Mouse (Mus musculus): ENCODE measurements around the gene Krt79. TPM values are rescaled to one million over a fixed set of nuclear protein-coding genes. Genes with fewer than 3 reads are reported as not detected.

Krt79 gene
- polyA plus RNA-seq, 1 experiment from 2014 or later: 0.49 TPM

Small RNAs within 50 kb of the gene (microRNA-seq; reads per million reads assigned to microRNA genes)
- gene Gm44356: not detected

Other genes with a start within 250 kb of the Krt79 start
- gene Krt6a, start 246.0 kb downstream of the Krt79 start, polyA plus RNA-seq (2014; fragmentation: Nextera tagmentation; extraction: Ambion mirVana): not detected in 2 replicates
- not detected in 2 replicates for gene Krt5, start 227.4 kb downstream of the Krt79 start, polyA plus RNA-seq (2014; fragmentation: Nextera tagmentation; extraction: Ambion mirVana)
- not detected in 2 replicates for gene Krt71, start 197.2 kb downstream of the Krt79 start, polyA plus RNA-seq (2014; fragmentation: Nextera tagmentation; extraction: Ambion mirVana)
- gene Krt72, start 153.9 kb downstream of the Krt79 start, polyA plus RNA-seq (2014; fragmentation: Nextera tagmentation; extraction: Ambion mirVana): not detected in 2 replicates
- not detected in 2 replicates for gene Krt73, start 138.0 kb downstream of the Krt79 start, polyA plus RNA-seq (2014; fragmentation: Nextera tagmentation; extraction: Ambion mirVana)
- gene Krt2, start 122.2 kb downstream of the Krt79 start, polyA plus RNA-seq (2014; fragmentation: Nextera tagmentation; extraction: Ambion mirVana): not detected in 2 replicates
- gene Krt1, start 89.5 kb downstream of the Krt79 start, polyA plus RNA-seq (2014; fragmentation: Nextera tagmentation; extraction: Ambion mirVana): 0.93 and 1.8 TPM in 2 replicates
- 0.06 TPM in 1 of 2 replicates, not detected in the other for gene Krt77, start 70.6 kb downstream of the Krt79 start, polyA plus RNA-seq (2014; fragmentation: Nextera tagmentation; extraction: Ambion mirVana)
- gene Krt76, start 47.4 kb downstream of the Krt79 start, polyA plus RNA-seq (2014; fragmentation: Nextera tagmentation; extraction: Ambion mirVana): not detected in 2 replicates
- 0.11 and 0.38 TPM in 2 replicates for gene Krt4, start 15.6 kb downstream of the Krt79 start, polyA plus RNA-seq (2014; fragmentation: Nextera tagmentation; extraction: Ambion mirVana)
- not detected in 2 replicates for gene Krt78, start 14.0 kb upstream of the Krt79 start, polyA plus RNA-seq (2014; fragmentation: Nextera tagmentation; extraction: Ambion mirVana)
- 179 and 184 TPM in 2 replicates for gene Krt8, start 64.2 kb upstream of the Krt79 start, polyA plus RNA-seq (2014; fragmentation: Nextera tagmentation; extraction: Ambion mirVana)
- 140 and 164 TPM in 2 replicates for gene Krt18, start 87.9 kb upstream of the Krt79 start, polyA plus RNA-seq (2014; fragmentation: Nextera tagmentation; extraction: Ambion mirVana)
- 85.1 and 139 TPM in 2 replicates for gene Eif4b, start 133.4 kb upstream of the Krt79 start, polyA plus RNA-seq (2014; fragmentation: Nextera tagmentation; extraction: Ambion mirVana)
- 39.1 and 46.6 TPM in 2 replicates for gene Tns2, start 160.1 kb upstream of the Krt79 start, polyA plus RNA-seq (2014; fragmentation: Nextera tagmentation; extraction: Ambion mirVana)
- gene Spryd3, start 195.9 kb upstream of the Krt79 start, polyA plus RNA-seq (2014; fragmentation: Nextera tagmentation; extraction: Ambion mirVana): 9.0 and 11.1 TPM in 2 replicates
- 24.0 and 27.1 TPM in 2 replicates for gene Igfbp6, start 204.0 kb upstream of the Krt79 start, polyA plus RNA-seq (2014; fragmentation: Nextera tagmentation; extraction: Ambion mirVana)
- 0.11 and 0.28 TPM in 2 replicates for gene Soat2, start 210.2 kb upstream of the Krt79 start, polyA plus RNA-seq (2014; fragmentation: Nextera tagmentation; extraction: Ambion mirVana)

All from kidney, embryonic 14.5 days (tissue).